Mouse (Mus musculus) lung, adult 18-20 months (tissue): ENCODE measurements around the gene Rnf166.

Experiments
- DNase-seq, 2 experiments: peaks; one replicate each; pipeline ENCODE4 v3.0.0; 2022; ENCODE audit warnings: mixed read lengths in 2 of 2

Gene Rnf166

GRCm38 (mm10) chr8:122469407-122469806 is 6.5 kb downstream of the Rnf166 start:
- no peak for DNase-seq

GRCm38 (mm10) chr8:122467816-122468215 is 8.0 kb downstream of the Rnf166 start:
- DNase-seq = no peak

GRCm38 (mm10) chr8:122464985-122465384 is 10.9 kb downstream of the Rnf166 start:
- no peak for DNase-seq

GRCm38 (mm10) chr8:122463651-122464640 is 11.9 kb downstream of the Rnf166 start:
- DNase-seq = peak; percentile 67 to 78

DNA sequence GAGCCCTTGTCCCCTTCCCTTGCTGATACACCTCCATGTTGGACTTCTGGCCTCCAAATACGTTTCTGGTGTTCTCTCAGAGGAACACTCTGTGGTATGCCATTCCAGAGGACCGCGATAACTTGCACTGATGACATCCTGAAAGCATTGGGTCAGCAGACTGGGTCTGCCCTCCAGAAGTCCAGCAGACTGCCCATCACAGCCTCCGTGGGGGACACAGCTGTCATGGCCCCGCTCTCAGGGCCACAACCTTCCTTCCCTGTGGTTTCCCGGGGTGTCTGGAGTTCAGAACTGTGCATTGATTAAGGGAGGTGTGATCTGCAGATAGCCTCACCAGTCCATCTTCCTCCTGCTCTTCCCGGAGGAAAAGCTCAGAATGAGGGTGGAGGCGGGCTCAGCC is 13.4 kb downstream of the Rnf166 start:
- no peak for DNase-seq

DNA sequence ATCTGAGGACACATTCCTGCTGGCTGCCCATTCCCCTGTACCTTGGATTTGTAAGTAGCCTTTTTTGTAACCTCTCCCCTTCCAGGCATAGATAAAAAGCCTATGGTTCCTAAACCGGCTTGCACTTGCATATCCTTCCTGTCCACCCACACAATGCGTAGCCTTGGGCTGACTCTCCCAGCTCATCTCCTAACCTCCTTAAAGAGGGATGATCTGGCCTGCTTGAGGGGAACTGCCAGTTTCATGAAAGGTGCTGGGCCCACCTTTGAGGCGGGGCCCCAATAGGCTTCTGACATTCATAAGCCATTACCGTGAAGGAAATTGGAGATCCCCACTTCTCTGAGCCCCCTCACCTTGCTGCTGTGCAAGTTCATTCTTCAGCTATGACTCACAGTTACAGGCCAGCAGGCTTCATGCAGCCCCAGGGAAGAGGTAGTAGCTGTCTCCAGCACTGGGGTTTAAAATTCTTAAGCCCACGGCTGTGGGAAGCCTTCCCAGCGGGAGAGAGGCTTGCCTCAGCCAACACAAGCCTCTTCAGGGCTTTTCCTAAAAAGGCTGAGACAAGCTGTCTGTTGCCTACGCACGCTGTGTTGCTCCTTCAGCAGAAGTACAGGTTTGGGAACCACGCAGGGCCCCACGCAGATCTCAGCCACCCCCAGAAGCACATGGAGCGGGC is 14.3 kb downstream of the Rnf166 start:
- DNase-seq = no peak

- peak; percentile 80 to 81 for DNase-seq
Measured at GRCm38 (mm10) chr8:122460524-122461472, 15.1 kb downstream of the Rnf166 start, which contains the start of gene Snai3. TSS of gene Snai3 (minus strand) at chr8:122460733.

DNA sequence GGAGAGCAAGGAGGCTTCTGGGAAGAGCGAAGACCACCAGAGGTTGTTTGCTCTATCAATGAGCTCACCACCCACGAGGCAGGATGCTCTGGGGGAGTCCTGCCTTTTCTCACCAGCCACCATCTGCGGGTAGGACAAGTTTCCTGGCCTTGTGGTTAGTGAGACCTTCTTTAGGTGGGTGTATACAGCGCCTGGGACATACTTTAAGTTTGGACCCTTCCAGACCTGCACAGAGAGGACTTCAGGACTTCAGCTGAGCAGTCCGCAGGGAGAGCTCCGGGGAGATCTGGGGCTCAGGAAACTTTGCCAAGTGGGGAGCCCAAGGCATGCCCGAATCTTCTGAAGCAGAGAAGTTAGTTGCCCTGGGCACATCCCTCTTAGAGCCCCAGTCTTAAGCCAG is 15.9 kb downstream of the Rnf166 start:
- DNase-seq = no peak

DNA sequence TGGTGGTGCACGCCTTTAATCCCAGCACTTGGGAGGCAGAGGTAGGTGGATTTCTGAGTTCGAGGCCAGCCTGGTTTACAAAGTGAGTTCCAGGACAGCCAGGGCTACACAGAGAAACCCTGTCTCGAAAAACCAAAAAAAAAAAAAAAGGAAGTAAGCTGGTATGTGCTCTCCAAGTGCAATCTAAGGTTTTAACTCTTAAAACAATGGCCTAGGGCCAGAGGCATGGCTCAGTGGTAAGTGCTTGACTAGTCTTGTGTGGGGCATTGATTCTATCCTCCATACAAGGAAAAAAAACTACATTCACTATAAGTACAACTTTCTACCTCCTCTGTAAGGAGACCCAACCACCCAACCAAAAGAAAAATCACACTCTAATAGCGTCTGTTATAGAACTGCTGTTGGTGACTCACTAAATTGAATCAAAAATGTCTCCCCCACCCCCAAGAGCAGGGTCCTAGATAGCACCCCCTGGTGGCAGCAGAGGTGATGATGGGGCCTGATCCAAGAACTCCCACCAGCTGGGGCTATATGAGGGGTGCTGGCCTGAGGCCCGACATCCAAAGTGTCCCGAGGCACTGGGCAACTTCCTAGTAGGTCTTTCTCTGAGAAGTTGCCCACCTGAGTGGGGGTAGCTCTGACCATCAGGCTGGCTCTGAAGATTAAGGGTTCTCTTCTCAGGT is 16.5 kb downstream of the Rnf166 start:
- DNase-seq = no peak

DNA sequence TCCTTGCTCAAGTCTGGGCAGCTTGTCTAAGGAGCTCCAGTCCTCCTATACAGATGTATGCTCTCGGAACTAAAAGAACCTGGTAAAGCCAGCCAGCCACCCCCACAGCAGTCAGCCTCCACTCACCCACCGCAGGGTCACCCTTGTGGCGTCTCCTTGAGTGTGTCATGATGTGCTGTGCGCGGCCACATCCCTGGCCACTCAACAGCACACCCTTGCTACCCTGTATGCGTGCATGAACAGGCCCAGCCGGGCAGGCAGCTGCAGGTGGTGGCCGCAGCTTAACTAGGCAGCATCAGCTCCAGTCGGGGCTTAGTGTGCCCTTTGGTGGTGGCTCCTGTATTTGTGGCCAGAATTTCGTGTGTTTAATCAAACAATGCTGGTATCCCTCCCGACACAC is 18.7 kb downstream of the Rnf166 start:
- DNase-seq = no peak

GRCm38 (mm10) chr8:122454409-122454808 is 21.5 kb downstream of the Rnf166 start:
- DNase-seq = peak; percentile 29 to 36

GRCm38 (mm10) chr8:122452154-122452553 is 23.7 kb downstream of the Rnf166 start:
- no peak for DNase-seq

- no peak for DNase-seq
Measured at GRCm38 (mm10) chr8:122451161-122451703, 24.6 kb downstream of the Rnf166 start.

GRCm38 (mm10) chr8:122445203-122445602 is 30.7 kb downstream of the Rnf166 start:
- DNase-seq = peak in 1 of 2 experiments; percentile 18

DNA sequence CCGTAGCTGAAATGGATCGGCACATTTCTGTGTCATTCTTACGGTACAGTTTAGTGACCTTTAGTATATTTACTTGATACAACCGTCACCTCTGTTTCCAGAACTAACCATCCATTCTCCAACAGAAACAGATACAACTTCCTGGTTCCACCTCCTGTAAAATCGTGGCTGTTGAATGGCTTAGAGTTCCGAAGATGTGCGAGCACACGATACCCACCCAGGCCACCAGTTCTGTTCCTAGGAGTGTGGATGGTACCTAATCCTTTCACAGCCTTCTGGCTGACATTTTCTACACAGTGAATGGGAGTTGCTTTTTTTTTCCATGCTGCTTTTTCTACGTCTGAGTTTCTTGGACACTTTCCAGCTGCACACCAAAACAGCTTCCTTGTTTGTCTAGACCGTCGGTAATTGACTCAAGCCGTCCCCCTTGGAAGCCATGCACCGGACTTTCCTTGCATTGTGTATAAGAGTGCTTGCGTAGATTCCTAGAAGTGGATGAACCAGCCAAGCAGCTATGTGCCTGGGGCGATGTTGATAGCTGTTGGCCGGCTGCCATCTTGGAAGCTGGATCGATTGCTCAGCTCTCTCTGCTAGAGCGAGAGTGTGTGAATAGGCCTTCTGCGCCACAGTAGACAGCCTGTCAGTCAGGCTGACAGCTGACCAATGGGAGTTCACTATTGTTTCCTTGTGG is 31.7 kb downstream of the Rnf166 start:
- DNase-seq = peak; percentile 95 to 97

DNA sequence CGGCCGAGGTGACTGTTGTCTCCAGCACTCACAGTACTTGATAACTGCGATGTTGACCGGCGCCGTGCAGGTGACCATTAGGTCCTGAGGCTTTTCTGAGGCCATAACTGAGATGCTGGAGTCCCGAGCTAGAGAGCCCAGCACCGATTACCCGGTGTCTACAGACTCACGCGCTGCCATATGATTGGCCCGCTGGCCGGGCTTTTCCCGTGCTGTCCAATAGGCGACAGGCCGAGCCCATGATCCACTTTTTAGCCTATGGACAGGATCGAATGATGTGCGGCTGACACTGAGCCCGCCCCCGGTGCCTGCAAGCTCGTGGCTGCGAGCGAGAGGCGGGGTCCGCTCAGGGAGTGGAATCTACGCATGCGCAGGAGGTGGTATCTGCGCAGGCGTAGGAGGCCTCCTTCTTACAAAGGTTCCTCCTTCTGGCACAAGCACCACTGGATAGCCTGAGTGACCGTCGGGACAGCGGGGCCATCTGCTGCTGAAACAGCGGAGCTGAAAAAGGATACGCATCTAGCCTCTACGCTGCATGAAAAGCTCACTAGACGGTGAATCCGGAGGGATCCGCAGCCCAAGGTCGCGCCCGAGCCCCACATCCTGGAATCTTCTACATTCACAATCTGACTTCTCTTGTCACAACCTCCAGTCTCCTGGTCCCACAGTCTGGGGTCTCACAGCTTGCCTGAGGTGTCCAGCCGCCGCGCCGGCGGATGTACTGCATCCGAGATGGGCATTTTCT is 32.4 kb downstream of the Rnf166 start, which contains the start of gene Mvd:
Mvd (minus strand) TSS at position 161 of the 745 bp plus-strand sequence.
- DNase-seq = peak; percentile 100

DNA sequence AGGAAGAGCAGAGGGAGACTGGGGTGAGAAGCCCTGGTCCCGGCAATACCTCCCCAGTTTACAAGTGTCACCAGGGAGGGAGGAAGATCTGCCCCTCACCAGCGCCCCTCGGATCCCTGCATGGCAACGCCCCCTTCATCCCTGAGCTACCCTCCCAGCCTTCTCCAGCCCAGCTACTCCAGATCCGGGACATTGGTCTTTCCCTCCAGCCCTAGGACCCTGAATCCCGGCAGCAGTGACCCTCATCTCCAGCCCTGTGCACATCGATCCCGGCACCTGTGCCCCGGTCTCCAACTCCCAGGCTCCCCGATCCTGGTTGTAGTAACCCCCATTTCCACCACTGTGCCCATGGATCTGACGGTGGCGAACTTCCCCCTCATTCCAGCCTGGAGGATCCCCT is 33.1 kb downstream of the Rnf166 start:
- no peak for DNase-seq

- DNase-seq = no peak
Measured at GRCm38 (mm10) chr8:122442356-122442755, 33.5 kb downstream of the Rnf166 start.

- DNase-seq = no peak
Measured at GRCm38 (mm10) chr8:122441326-122441725, 34.5 kb downstream of the Rnf166 start.

DNA sequence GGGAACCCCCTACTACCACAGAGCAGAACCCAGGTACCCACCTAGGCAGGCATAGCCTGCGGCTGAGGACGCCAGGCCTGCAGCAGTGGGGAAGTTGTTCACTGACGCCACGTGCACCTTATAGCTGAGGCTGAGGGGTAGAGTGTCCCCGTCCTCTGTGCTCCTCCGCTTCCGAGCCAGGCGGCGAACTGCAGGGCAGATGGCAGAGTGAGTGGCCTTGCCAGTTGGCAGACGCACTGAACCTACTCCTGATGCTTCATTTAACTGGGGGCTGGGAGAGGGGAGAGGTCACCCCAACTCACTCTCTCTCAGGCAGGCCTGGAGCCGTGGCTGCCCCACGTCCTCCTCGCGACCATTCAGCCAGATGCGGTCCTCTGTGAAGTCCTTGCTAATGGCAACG is 36.5 kb downstream of the Rnf166 start:
- no peak for DNase-seq
